Mouse (Mus musculus) heart, adult 2 months (tissue): Measurements from ENCODE around the gene Alpk1.

Source experiments
- CTCF ChIP-seq: fragments of 200-600 bp; IDR thresholded peaks from 2 replicates; pipeline ENCODE4 v1.8.1; 2022; ENCODE audit warnings: antibody characterized with exemption, mild to moderate bottlenecking, moderate library complexity
- EP300 ChIP-seq: fragments of 200-500 bp; IDR thresholded peaks from 2 replicates; pipeline ENCODE4 v1.6.1; 2011; ENCODE audit warnings: low read depth, low read length, control low read depth; ENCODE audit not compliant: insufficient read depth
- POLR2A ChIP-seq: fragments of 200-500 bp; IDR thresholded peaks from 2 replicates; pipeline ENCODE4 v1.6.1; 2011; ENCODE audit warnings: mild to moderate bottlenecking, low read depth, low read length, control low read depth; ENCODE audit not compliant: insufficient read depth

DNA sequence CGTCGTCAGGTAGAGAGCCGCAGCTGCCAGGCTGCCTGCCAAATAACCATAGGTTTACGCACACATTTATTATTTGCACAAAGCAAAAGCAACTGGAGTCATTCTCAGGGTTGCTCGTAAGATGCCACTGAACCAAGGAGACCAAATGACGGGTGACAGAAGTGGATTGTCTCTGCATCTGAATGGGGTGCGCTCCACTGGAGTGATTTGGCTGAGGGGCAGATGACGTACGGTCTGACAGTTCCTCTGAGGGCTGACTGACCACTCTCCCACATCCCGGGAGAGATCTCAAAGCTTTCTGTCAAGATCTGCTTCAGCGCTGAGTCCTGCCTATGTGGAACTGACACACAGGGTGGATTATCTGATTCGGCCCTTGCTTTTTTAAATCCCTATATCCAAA lies 24.7 kb upstream of the Alpk1 start:
- TF ChIP-seq CTCF (no peak), POLR2A (no peak), EP300 (no peak)
